Mouse (Mus musculus): ENCODE measurements at regions not wholly inside any gene's neighbourhood (a gene's known extent, or its start where the extent isn't known, plus 50 kb on each side); places are given as distances from the start of the nearest gene placed in this dataset.

GRCm38 (mm10) chr5:100218256-100218851, 58.7 kb upstream of the Tmem150c start:
- 85% methylated on average over 3 of the region's 3 CpGs for WGBS
- H3K27ac ChIP-seq, result no peak overlapping the region

GRCm38 (mm10) chr5:100217178-100218035, 57.8 kb upstream of the Tmem150c start:
- no peaks in the 10 kb centered on the region for H3K9me3 ChIP-seq
- H3K4me2 ChIP-seq (replicated peaks), result no peak overlapping the region
- no peak for ATAC-seq
- no peak overlapping the region for H3K27ac ChIP-seq
- H3K27me3 ChIP-seq (replicated peaks), result no peaks in the 10 kb centered on the region
- no peaks in the 10 kb centered on the region for H3K36me3 ChIP-seq
- no peak overlapping the region for H3K9ac ChIP-seq
- no peak overlapping the region for H3K4me3 ChIP-seq (replicated peaks)
- H3K4me1 ChIP-seq (replicated peaks), result peaks cover 7% of the 10 kb centered on the region; the same call in 1 of the 2 replicates
- WGBS, result 44% methylated on average over 17 of the region's 17 CpGs

More at GRCm38 (mm10) chr5:100218256-100218851, 58.7 kb upstream of the Tmem150c start:
- H3K36me3 ChIP-seq, result no peaks in the 10 kb centered on the region
- H3K4me1 ChIP-seq (replicated peaks), result peaks cover 7% of the 10 kb centered on the region; the same call in 1 of the 2 replicates
- ATAC-seq, result no peak
- no peak overlapping the region for H3K4me2 ChIP-seq (replicated peaks)
- H3K27me3 ChIP-seq (replicated peaks), result no peaks in the 10 kb centered on the region
- no peak overlapping the region for H3K4me3 ChIP-seq (replicated peaks)
- H3K9ac ChIP-seq, result no peak overlapping the region
- H3K9me3 ChIP-seq, result no peaks in the 10 kb centered on the region

GRCm38 (mm10) chr5:100213901-100214300, 54.3 kb upstream of the Tmem150c start:
- Histone ChIP-seq H3K9me3 (no peaks in the 10 kb centered on the region), H3K27me3 (replicated peaks) (no peaks in the 10 kb centered on the region), H3K4me3 (replicated peaks) (no peak overlapping the region), H3K4me1 (replicated peaks) (peaks cover 7% of the 10 kb centered on the region; the same call in 1 of the 2 replicates), H3K9ac (no peak overlapping the region), H3K27ac (no peak overlapping the region), H3K36me3 (no peaks in the 10 kb centered on the region), H3K4me2 (replicated peaks) (no peak overlapping the region)
- WGBS, result 78% methylated on average over 8 of the region's 8 CpGs
- no peak for ATAC-seq

- WGBS, result 65% methylated on average over 5 of the region's 5 CpGs
- H3K27ac ChIP-seq, result no peak overlapping the region
- peaks cover 7% of the 10 kb centered on the region; the same call in 1 of the 2 replicates for H3K4me1 ChIP-seq (replicated peaks)
- no peaks in the 10 kb centered on the region for H3K27me3 ChIP-seq (replicated peaks)
- H3K9me3 ChIP-seq, result no peaks in the 10 kb centered on the region
- H3K9ac ChIP-seq, result no peak overlapping the region
- H3K4me3 ChIP-seq (replicated peaks), result no peak overlapping the region
- H3K4me2 ChIP-seq (replicated peaks), result no peak overlapping the region
- no peak for ATAC-seq
- no peaks in the 10 kb centered on the region for H3K36me3 ChIP-seq
These were observed 51.1 kb upstream of the Tmem150c start for GRCm38 (mm10) chr5:100210708-100211107.
